Mouse (Mus musculus) myocyte (in vitro differentiated cells): ENCODE results near the gene Tbc1d21. TPM values are rescaled to one million over a fixed set of nuclear protein-coding genes. Genes with fewer than 3 reads are reported as not detected.
A peak's percentile ranks its signal among the peaks of the same experiment; 100 is the strongest.

Source experiments
- H3K27me3 ChIP-seq: one replicate; pipeline ENCODE4 v1.6.1; 2011; ENCODE audit not compliant: control insufficient read depth, insufficient read depth, insufficient read length
- H3K36me3 ChIP-seq: one replicate; pipeline ENCODE4 v1.6.1; 2011; ENCODE audit not compliant: control insufficient read depth, insufficient read depth
- H3K4me2 ChIP-seq: one replicate; pipeline ENCODE4 v1.6.1; 2011; ENCODE audit warnings: low read depth, control low read depth
- H3K4me3 ChIP-seq: one replicate; pipeline ENCODE4 v1.5.1; 2011; ENCODE audit warnings: mild to moderate bottlenecking, control low read depth, moderate library complexity
- H3K79me2 ChIP-seq: one replicate; pipeline ENCODE4 v1.6.1; 2011; ENCODE audit not compliant: control insufficient read depth, insufficient read depth
- H3ac ChIP-seq: one replicate; pipeline ENCODE4 v1.6.1; 2011; ENCODE audit not compliant: control insufficient read depth, insufficient read length
- CEBPB ChIP-seq: IDR thresholded peaks from 2 replicates; pipeline ENCODE4 v1.6.1; 2011; ENCODE audit warnings: mild to moderate bottlenecking, moderate library complexity; ENCODE audit not compliant: poor library complexity, insufficient read depth, severe bottlenecking
- E2F4 ChIP-seq: IDR thresholded peaks from one replicate; pipeline ENCODE4 v1.6.1; 2011; ENCODE audit warnings: mild to moderate bottlenecking, control low read depth, moderate library complexity; ENCODE audit not compliant: insufficient read depth
- MAX ChIP-seq: IDR thresholded peaks from one replicate; pipeline ENCODE4 v1.6.1; 2011; ENCODE audit warnings: low read depth, mild to moderate bottlenecking, control low read depth
- MYOD1 ChIP-seq, 3 experiments: IDR thresholded peaks; one replicate each; pipeline ENCODE4 v1.6.1; 2011; ENCODE audit warnings: control low read depth in 2 of 3, low read depth in 2 of 3, mild to moderate bottlenecking in 2 of 3, moderate library complexity in 1 of 3; ENCODE audit not compliant: insufficient read length in 2 of 3, control insufficient read depth in 1 of 3
- MYOG ChIP-seq, 3 experiments: IDR thresholded peaks; one replicate each; pipeline ENCODE4 v1.6.1; 2011; ENCODE audit warnings: control low read depth in 2 of 3, low read depth in 2 of 3, mild to moderate bottlenecking in 2 of 3; ENCODE audit not compliant: insufficient read length in 2 of 3, control insufficient read depth in 1 of 3, insufficient read depth in 1 of 3
- POLR2A ChIP-seq: IDR thresholded peaks from one replicate; pipeline ENCODE4 v1.6.1; 2011; ENCODE audit warnings: low read depth, mild to moderate bottlenecking, control low read depth, moderate library complexity; ENCODE audit not compliant: insufficient read length
- POLR2AphosphoS2 ChIP-seq: IDR thresholded peaks from one replicate; pipeline ENCODE4 v1.6.1; 2011; ENCODE audit warnings: low read depth, control low read depth; ENCODE audit not compliant: insufficient read length
- REST ChIP-seq: IDR thresholded peaks from one replicate; pipeline ENCODE4 v1.6.1; 2011; ENCODE audit warnings: mild to moderate bottlenecking, control low read depth, moderate library complexity; ENCODE audit not compliant: insufficient read depth, insufficient read length
- SRF ChIP-seq: IDR thresholded peaks from one replicate; pipeline ENCODE4 v1.6.1; 2011; ENCODE audit warnings: low read depth; ENCODE audit not compliant: control insufficient read depth, insufficient read length
- TCF12 ChIP-seq: IDR thresholded peaks from one replicate; pipeline ENCODE4 v1.6.1; 2011; ENCODE audit warnings: mild to moderate bottlenecking, control low read depth; ENCODE audit not compliant: poor library complexity, insufficient read depth, severe bottlenecking
- TCF3 ChIP-seq: IDR thresholded peaks from one replicate; pipeline ENCODE4 v1.6.1; 2011; ENCODE audit warnings: low read depth, control low read depth; ENCODE audit not compliant: insufficient read length
- USF1 ChIP-seq: IDR thresholded peaks from one replicate; pipeline ENCODE4 v1.6.1; 2011; ENCODE audit warnings: low read depth, mild to moderate bottlenecking, control low read depth, moderate library complexity
- polyA plus RNA-seq: library from polyadenylated mRNA; unstranded; fragments of >200 nt; fragmentation: generic; extraction: Trizol; gene quantifications from one replicate; pipeline ENCODE4 v1.2.1, GENCODE M21; 2012; ENCODE audit warnings: missing spikeins

Gene Tbc1d21
- polyA plus RNA-seq, 1 experiment, result 0.32 TPM

- Histone ChIP-seq H3K36me3 (no peaks in the 10 kb centered on the region), H3K79me2 (peaks cover 3% of the 10 kb centered on the region), H3K4me3 (peak overlapping the region; percentile 3), H3ac (no peak overlapping the region), H3K4me2 (peak overlapping the region; percentile 42), H3K27me3 (no peaks in the 10 kb centered on the region)
- TF ChIP-seq CEBPB, result no peak
- no peak for TF ChIP-seq POLR2AphosphoS2
- TF ChIP-seq MYOG (IDR thresholded peaks at IDR 0.05; ENCODE audit: control insufficient read depth in 1 of 3, insufficient read depth in 1 of 3, insufficient read length in 2 of 3, low read depth in 2 of 3), result peak in 2 of 3 experiments; percentile 35 to 64
- no peak for TF ChIP-seq TCF12
- no peak for TF ChIP-seq REST
- TF ChIP-seq MYOD1 (IDR thresholded peaks at IDR 0.05; ENCODE audit: control insufficient read depth in 1 of 3, insufficient read length in 2 of 3, low read depth in 2 of 3), result peak in 2 of 3 experiments; percentile 47 to 66
- TF ChIP-seq SRF, result no peak
- TF ChIP-seq POLR2A, result no peak
- no peak for TF ChIP-seq MAX
- TF ChIP-seq E2F4, result no peak
- no peak for TF ChIP-seq TCF3
- no peak for TF ChIP-seq USF1
Observed at GRCm38 (mm10) chr9:58310043-58310660, 60.1 kb downstream of the Tbc1d21 start.

Other genes with a start within 250 kb of the Tbc1d21 start
- 30.3 TPM for gene Islr, start 166.1 kb downstream of the Tbc1d21 start, polyA plus RNA-seq
- gene Islr2, start 166.1 kb downstream of the Tbc1d21 start, polyA plus RNA-seq, result 0.32 TPM
- 15.5 TPM for gene Pml, start 120.7 kb downstream of the Tbc1d21 start, polyA plus RNA-seq
- 37.9 TPM for gene Stoml1, start 117.3 kb downstream of the Tbc1d21 start, polyA plus RNA-seq
- 46.1 TPM for gene Loxl1, start 57.3 kb downstream of the Tbc1d21 start, polyA plus RNA-seq
- 40.5 TPM for gene Insyn1, start 118.1 kb upstream of the Tbc1d21 start, polyA plus RNA-seq
- 49.5 TPM for gene Cd276, start 185.0 kb upstream of the Tbc1d21 start, polyA plus RNA-seq
- 349 TPM for gene Nptn, start 211.8 kb upstream of the Tbc1d21 start, polyA plus RNA-seq